Mouse (Mus musculus): Measurements from ENCODE around the gene St5. TPM values are rescaled to one million over a fixed set of nuclear protein-coding genes. Genes with fewer than 3 reads are reported as not detected.

St5 gene
- polyA plus RNA-seq, 1 experiment = 46.2 TPM

DNA sequence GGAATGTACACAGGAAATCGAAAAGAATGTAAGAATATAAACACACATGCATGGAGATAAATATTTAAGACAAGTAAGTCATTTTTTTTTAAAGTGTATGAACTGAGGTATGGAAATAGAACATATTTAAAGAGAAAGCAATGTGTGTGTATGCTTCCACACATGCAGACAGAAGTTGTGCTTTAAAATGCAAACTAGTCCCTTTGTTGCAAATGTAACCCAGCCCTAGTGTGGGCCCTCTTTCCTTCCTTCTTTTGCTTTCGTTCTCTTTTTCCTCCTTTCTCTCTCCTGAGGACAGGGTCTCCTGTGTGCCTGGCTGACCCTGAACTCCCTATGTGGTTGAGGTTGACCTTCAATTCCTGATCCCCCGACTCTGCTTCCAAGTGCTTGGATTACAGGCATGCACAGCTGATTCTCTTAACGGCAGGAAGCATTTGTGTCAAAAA, 141.2 kb downstream of the St5 start:
- WGBS = 23% methylated on average over 4 of the region's 4 CpGs
- H3K27ac ChIP-seq (ENCODE audit: control insufficient read depth, insufficient read depth, low read depth, low read length, poor library complexity) = no peak overlapping the region
- TF ChIP-seq POLR2A (IDR thresholded peaks at IDR 0.05; ENCODE audit: borderline replicate concordance, control insufficient read depth, low read depth, low read length) (no peak), CTCF (IDR thresholded peaks at IDR 0.05; ENCODE audit: control insufficient read depth, insufficient read depth, low read length) (no peak)
- peak overlapping the region; percentile 24 for H3K4me3 ChIP-seq (replicated peaks; ENCODE audit: control insufficient read depth, low read depth, low read length)
- H3K4me1 ChIP-seq (ENCODE audit: control insufficient read depth, insufficient read depth, low read length) = no peaks in the 10 kb centered on the region; the same call in 1 of the 2 replicates

DNA sequence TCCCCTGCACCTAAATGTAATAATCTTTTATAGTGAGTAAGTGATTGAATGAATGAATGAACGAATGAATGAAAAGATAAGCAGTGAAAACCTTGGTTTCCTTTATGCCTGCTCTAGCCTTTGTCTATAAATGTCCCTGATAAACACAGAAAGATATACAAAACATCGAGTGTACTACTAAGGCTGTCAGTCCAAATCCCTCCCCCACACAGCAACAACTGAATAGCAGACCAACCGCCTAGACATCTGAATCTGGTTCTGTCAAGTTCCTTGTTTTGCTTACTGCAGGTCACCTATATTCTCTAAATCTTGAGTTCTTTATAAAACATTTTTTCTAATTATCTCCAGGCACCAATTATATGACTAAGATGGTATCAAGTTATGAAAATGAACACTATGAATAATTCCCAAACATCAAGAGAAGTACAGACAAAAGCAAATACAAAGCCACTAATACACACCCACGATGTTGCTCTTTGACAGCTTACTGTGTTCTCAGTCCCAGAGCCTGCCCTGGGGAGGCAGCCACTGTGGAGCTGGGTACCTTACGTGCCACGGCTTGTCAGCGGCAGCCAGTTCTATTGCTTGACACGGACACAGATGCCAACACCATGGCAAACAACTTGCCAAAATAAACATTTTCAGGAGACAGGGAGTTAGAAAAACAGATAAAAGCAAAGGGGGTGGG, 141.8 kb downstream of the St5 start:
- no peaks in the 10 kb centered on the region; the same call in 1 of the 2 replicates for H3K4me1 ChIP-seq (ENCODE audit: control insufficient read depth, insufficient read depth, low read length)
- H3K4me3 ChIP-seq (replicated peaks; ENCODE audit: control insufficient read depth, low read depth, low read length) = no peak overlapping the region
- no peak overlapping the region for H3K27ac ChIP-seq (ENCODE audit: control insufficient read depth, insufficient read depth, low read depth, low read length, poor library complexity)
- TF ChIP-seq POLR2A (IDR thresholded peaks at IDR 0.05; ENCODE audit: borderline replicate concordance, control insufficient read depth, low read depth, low read length) (no peak), CTCF (IDR thresholded peaks at IDR 0.05; ENCODE audit: control insufficient read depth, insufficient read depth, low read length) (no peak)
- whole genome bisulfite sequencing = 60% methylated on average over 8 of the region's 8 CpGs

DNA sequence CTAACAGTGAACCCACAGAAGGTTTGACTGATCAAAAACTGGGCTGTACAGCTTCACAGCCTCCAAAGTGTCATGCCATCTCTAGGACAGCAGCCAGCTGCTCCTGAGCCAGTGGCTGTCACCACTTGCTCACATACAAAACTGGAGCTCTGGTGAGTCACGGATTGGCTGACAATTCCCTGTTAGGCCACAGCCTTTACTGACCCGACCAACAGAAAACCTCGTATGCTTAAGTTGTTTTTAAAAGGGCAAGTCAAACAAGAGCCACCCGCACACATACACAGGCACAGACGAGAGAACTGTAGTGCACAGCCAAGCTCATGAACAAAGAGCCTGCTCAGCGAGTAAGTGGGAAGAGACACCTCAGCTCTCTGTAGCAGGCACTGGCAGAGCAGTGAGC, 143.9 kb downstream of the St5 start:
- WGBS = 74% methylated on average over 6 of the region's 6 CpGs
- TF ChIP-seq CTCF (IDR thresholded peaks at IDR 0.05; ENCODE audit: control insufficient read depth, insufficient read depth, low read length) (no peak), POLR2A (IDR thresholded peaks at IDR 0.05; ENCODE audit: borderline replicate concordance, control insufficient read depth, low read depth, low read length) (no peak)
- H3K27ac ChIP-seq (ENCODE audit: control insufficient read depth, insufficient read depth, low read depth, low read length, poor library complexity) = no peak overlapping the region

DNA sequence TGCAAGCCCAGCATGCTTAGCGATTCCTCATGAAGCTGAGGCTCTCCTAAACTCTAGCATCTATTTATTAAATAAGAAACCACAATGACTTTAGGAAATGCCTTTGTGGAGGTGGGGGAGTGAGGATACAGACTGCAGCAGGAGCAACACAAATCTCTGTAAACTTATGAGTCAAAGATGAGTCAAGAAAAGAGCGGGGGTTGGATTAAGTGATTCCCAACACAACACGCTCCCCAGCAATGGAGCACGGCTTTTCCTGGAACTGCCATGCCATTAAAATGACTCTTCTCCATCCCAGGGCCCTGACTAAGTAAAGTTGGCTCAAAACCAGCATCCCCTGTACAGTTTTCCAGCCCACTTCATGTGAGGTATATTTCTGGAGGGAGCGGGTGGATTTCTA, 156.7 kb downstream of the St5 start:
- H3K4me3 ChIP-seq (replicated peaks; ENCODE audit: control insufficient read depth, low read depth, low read length) = no peak overlapping the region
- WGBS = 84% methylated on average over 5 of the region's 5 CpGs
- H3K4me1 ChIP-seq (ENCODE audit: control insufficient read depth, insufficient read depth, low read length) = peaks cover 3% of the 10 kb centered on the region; the same call in 1 of the 2 replicates
- no peak overlapping the region for H3K27ac ChIP-seq (ENCODE audit: control insufficient read depth, insufficient read depth, low read depth, low read length, poor library complexity)
- TF ChIP-seq CTCF (IDR thresholded peaks at IDR 0.05; ENCODE audit: control insufficient read depth, insufficient read depth, low read length) = no peak
- no peak for TF ChIP-seq POLR2A (IDR thresholded peaks at IDR 0.05; ENCODE audit: borderline replicate concordance, control insufficient read depth, low read depth, low read length)

More for the DNA sequence above, 143.9 kb downstream of the St5 start:
- Histone ChIP-seq H3K4me1 (ENCODE audit: control insufficient read depth, insufficient read depth, low read length) (no peaks in the 10 kb centered on the region; the same call in 1 of the 2 replicates), H3K4me3 (replicated peaks; ENCODE audit: control insufficient read depth, low read depth, low read length) (no peak overlapping the region)

DNA sequence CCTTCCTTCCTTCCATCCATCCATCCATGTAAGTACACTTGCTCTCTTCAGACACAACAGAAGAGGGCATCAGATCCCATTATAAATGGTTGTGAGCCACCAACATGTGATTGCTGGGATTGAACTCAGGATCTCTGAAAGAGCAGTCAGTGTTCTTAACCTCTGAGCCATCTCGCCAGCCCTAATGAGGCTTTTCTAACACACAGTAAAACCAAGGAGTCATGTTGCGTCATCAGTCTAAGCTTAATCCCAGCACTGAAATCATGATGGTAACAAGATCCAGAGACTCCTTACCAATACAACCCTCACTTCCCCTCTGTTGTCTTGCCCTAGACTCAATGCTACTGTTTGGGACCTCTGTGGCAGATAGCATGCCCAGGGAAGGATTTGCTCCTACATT, 157.2 kb downstream of the St5 start:
- Histone ChIP-seq H3K4me3 (replicated peaks; ENCODE audit: control insufficient read depth, low read depth, low read length) (no peak overlapping the region), H3K4me1 (ENCODE audit: control insufficient read depth, insufficient read depth, low read length) (peaks cover 3% of the 10 kb centered on the region; the same call in 1 of the 2 replicates), H3K27ac (ENCODE audit: control insufficient read depth, insufficient read depth, low read depth, low read length, poor library complexity) (no peak overlapping the region)
- WGBS = 89% methylated on average over 2 of the region's 2 CpGs
- no peak for TF ChIP-seq POLR2A (IDR thresholded peaks at IDR 0.05; ENCODE audit: borderline replicate concordance, control insufficient read depth, low read depth, low read length)
- TF ChIP-seq CTCF (IDR thresholded peaks at IDR 0.05; ENCODE audit: control insufficient read depth, insufficient read depth, low read length) = no peak

DNA sequence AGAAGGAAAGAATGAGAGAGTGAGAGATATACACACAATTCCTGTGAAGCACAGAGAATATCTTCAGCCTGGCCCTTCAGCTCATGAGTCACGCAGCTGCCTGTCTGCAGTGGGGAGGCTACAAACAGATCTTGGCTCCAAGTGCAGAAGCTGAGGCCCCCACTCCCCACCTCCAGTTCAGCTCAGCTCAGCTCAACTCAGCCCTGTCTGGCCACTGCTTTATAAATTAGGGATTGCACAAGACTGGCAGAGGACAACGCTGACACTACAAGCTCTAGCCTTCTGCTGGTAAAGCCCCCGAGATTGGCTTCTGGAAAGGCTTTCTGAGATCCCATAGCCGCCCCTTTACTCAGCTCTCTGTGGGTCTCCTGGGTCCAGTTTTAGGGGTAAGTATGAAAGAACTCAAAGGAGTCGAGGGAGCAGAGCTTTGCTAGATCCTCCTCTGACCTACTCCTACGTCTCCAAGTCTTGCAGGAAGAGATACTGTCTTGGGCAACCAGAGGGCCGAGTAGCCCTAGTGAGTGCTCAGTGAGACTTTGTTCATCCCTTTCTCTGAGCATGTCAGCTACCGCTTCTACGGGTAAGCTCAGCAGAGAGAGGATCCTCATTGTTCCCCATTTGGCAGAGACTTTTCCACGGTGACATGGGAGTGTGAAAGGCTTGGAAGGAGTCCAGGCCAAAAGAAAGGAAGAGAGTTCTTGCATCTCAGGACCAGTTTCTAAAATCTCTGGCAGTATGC, 158.0 kb downstream of the St5 start:
- no peak overlapping the region for H3K4me3 ChIP-seq (replicated peaks; ENCODE audit: control insufficient read depth, low read depth, low read length)
- H3K4me1 ChIP-seq (ENCODE audit: control insufficient read depth, insufficient read depth, low read length) = peaks cover 3% of the 10 kb centered on the region; the same call in 1 of the 2 replicates
- 66% methylated on average over 10 of the region's 10 CpGs for WGBS
- TF ChIP-seq POLR2A (IDR thresholded peaks at IDR 0.05; ENCODE audit: borderline replicate concordance, control insufficient read depth, low read depth, low read length) (no peak), CTCF (IDR thresholded peaks at IDR 0.05; ENCODE audit: control insufficient read depth, insufficient read depth, low read length) (no peak)
- no peak overlapping the region for H3K27ac ChIP-seq (ENCODE audit: control insufficient read depth, insufficient read depth, low read depth, low read length, poor library complexity)

DNA sequence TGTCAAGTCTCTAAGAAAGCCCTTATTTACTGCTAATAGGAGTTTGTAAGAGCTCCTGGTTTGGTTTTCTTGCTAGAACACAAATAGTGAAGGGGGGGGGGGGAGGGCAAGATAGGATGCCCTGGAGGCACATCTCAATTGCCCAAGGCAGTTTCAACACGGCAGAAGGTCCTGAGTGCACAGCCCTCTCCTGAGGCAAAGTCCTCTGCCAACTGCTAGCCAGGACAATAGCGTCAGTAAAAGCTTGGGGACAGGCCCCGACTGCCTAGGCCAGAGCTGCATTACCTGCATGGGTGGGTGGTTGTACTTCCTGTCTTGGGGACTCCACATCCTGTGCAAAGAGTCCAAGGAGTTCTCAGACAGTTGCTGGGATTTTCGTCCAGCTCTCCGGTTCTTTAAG, 158.6 kb downstream of the St5 start:
- Histone ChIP-seq H3K4me1 (ENCODE audit: control insufficient read depth, insufficient read depth, low read length) (peaks cover 3% of the 10 kb centered on the region; the same call in 1 of the 2 replicates), H3K4me3 (replicated peaks; ENCODE audit: control insufficient read depth, low read depth, low read length) (no peak overlapping the region), H3K27ac (ENCODE audit: control insufficient read depth, insufficient read depth, low read depth, low read length, poor library complexity) (no peak overlapping the region)
- TF ChIP-seq POLR2A (IDR thresholded peaks at IDR 0.05; ENCODE audit: borderline replicate concordance, control insufficient read depth, low read depth, low read length) (no peak), CTCF (IDR thresholded peaks at IDR 0.05; ENCODE audit: control insufficient read depth, insufficient read depth, low read length) (no peak)
- 69% methylated on average over 5 of the region's 5 CpGs for WGBS

DNA sequence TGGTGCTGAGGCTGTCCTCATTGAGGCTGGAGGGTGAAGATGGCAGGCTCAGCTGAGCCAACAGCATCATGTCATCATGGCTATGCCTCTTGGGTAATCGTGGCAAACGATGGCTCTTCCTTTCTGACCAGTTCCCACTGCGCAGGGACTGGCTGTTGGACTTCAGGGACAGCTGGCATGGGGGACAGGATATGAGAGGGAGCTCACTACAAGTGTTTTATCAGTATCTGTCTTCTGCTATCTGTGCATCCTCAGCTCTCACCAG, 161.1 kb downstream of the St5 start:
- Histone ChIP-seq H3K27ac (ENCODE audit: control insufficient read depth, insufficient read depth, low read depth, low read length, poor library complexity) (no peak overlapping the region), H3K4me3 (replicated peaks; ENCODE audit: control insufficient read depth, low read depth, low read length) (no peak overlapping the region), H3K4me1 (ENCODE audit: control insufficient read depth, insufficient read depth, low read length) (peaks cover 3% of the 10 kb centered on the region; the same call in 1 of the 2 replicates)
- 29% methylated on average over 3 of the region's 3 CpGs for WGBS
- TF ChIP-seq POLR2A (IDR thresholded peaks at IDR 0.05; ENCODE audit: borderline replicate concordance, control insufficient read depth, low read depth, low read length) = no peak
- no peak for TF ChIP-seq CTCF (IDR thresholded peaks at IDR 0.05; ENCODE audit: control insufficient read depth, insufficient read depth, low read length)

Data from bone marrow, adult 2 months (tissue).